Mouse (Mus musculus) adrenal gland, adult 8-10 months (tissue): ENCODE data around the gene Slc25a29. TPM values are rescaled to one million over a fixed set of nuclear protein-coding genes. Genes with fewer than 3 reads are reported as not detected.

Source experiments
- DNase-seq: peaks from one replicate; pipeline ENCODE4 v3.0.0; 2022
- total RNA-seq, 4 experiments: library from RNA; stranded (reverse); gene quantifications; 2 replicates each; pipeline ENCODE4 v1.2.4; 2022

Gene Slc25a29
- total RNA-seq, 4 experiments from 2014 or later: 19.8 to 29.4 (median 23.8) TPM

GRCm38 (mm10) chr12:108833408-108833807 is 2.3 kb downstream of the Slc25a29 start:
- no peak for DNase-seq

GRCm38 (mm10) chr12:108832851-108833250 is 2.8 kb downstream of the Slc25a29 start:
- DNase-seq: peak; percentile 79

GRCm38 (mm10) chr12:108831966-108832643 is 3.6 kb downstream of the Slc25a29 start:
- DNase-seq: peak; percentile 95

- no peak for DNase-seq
Measured at GRCm38 (mm10) chr12:108830358-108830757, 5.3 kb downstream of the Slc25a29 start.

- peak; percentile 69 for DNase-seq
Measured at GRCm38 (mm10) chr12:108829636-108830035, 6.0 kb downstream of the Slc25a29 start.

- DNase-seq: no peak
Measured at GRCm38 (mm10) chr12:108827641-108828040, 8.0 kb downstream of the Slc25a29 start.

GRCm38 (mm10) chr12:108826958-108827535 is 8.6 kb downstream of the Slc25a29 start:
- no peak for DNase-seq

- no peak for DNase-seq
Measured at GRCm38 (mm10) chr12:108826282-108826957, 9.3 kb downstream of the Slc25a29 start.

- DNase-seq: no peak
Measured at GRCm38 (mm10) chr12:108825561-108826224, 10.0 kb downstream of the Slc25a29 start.

GRCm38 (mm10) chr12:108824225-108824874 is 11.3 kb downstream of the Slc25a29 start:
- no peak for DNase-seq

- DNase-seq: no peak
Measured at GRCm38 (mm10) chr12:108823036-108823435, 12.6 kb downstream of the Slc25a29 start.

- no peak for DNase-seq
Measured at GRCm38 (mm10) chr12:108820461-108820860, 15.2 kb downstream of the Slc25a29 start.

- DNase-seq: no peak
Measured at GRCm38 (mm10) chr12:108816569-108816968, 19.1 kb downstream of the Slc25a29 start.

- DNase-seq: no peak
Measured at GRCm38 (mm10) chr12:108814470-108814869, 21.2 kb downstream of the Slc25a29 start.

- no peak for DNase-seq
Measured at GRCm38 (mm10) chr12:108812463-108812862, 23.2 kb downstream of the Slc25a29 start.

- no peak for DNase-seq
Measured at GRCm38 (mm10) chr12:108811133-108811532, 24.6 kb downstream of the Slc25a29 start.

GRCm38 (mm10) chr12:108810309-108810708 is 25.4 kb downstream of the Slc25a29 start:
- no peak for DNase-seq

- no peak for DNase-seq
Measured at GRCm38 (mm10) chr12:108809771-108810170, 25.9 kb downstream of the Slc25a29 start.

GRCm38 (mm10) chr12:108808465-108808864 is 27.2 kb downstream of the Slc25a29 start:
- peak; percentile 75 for DNase-seq

GRCm38 (mm10) chr12:108804388-108804787 is 31.3 kb downstream of the Slc25a29 start:
- no peak for DNase-seq

- DNase-seq: no peak
Measured at GRCm38 (mm10) chr12:108801613-108802012, 34.1 kb downstream of the Slc25a29 start.

- no peak for DNase-seq
Measured at GRCm38 (mm10) chr12:108794979-108795537, 40.6 kb downstream of the Slc25a29 start.
